Mouse (Mus musculus): ENCODE data around the gene Txndc11. TPM values are rescaled to one million over a fixed set of nuclear protein-coding genes. Genes with fewer than 3 reads are reported as not detected.
"Not testable (repeated sequence)": the region's sequence is repeated elsewhere in the genome, so short reads cannot be mapped to it uniquely, and the experiment has no call there.

Txndc11 gene
- polyA plus RNA-seq, 1 experiment from 2014 or later, result 34.6 TPM

- no peak for ATAC-seq (ENCODE audit: low FRiP score, low TSS enrichment)
- Histone ChIP-seq H3K36me3 (ENCODE audit: control insufficient read depth, insufficient read depth, low read length) (peaks cover 11% of the 10 kb centered on the region; the same call in 1 of the 2 replicates), H3K9ac (replicated peaks; ENCODE audit: low read length) (no peak overlapping the region), H3K9me3 (ENCODE audit: control insufficient read depth, low read length) (no peaks in the 10 kb centered on the region), H3K4me3 (replicated peaks; ENCODE audit: low read depth, low read length) (no peak overlapping the region), H3K4me2 (ENCODE audit: low read length) (no peak overlapping the region), H3K27me3 (ENCODE audit: control insufficient read depth, insufficient read depth, low read length) (no peaks in the 10 kb centered on the region), H3K4me1 (ENCODE audit: control insufficient read depth, insufficient read depth, low read length) (no peaks in the 10 kb centered on the region), H3K27ac (replicated peaks; ENCODE audit: low read depth, low read length) (no peak overlapping the region)
- no peak for DNase-seq
- WGBS, result 93% methylated on average over 2 of the region's 2 CpGs
Measured at GRCm38 (mm10) chr16:11166431-11166830, 32.0 kb upstream of the Txndc11 start.

- no peak overlapping the region for H3K27ac ChIP-seq (replicated peaks; ENCODE audit: low read depth, low read length)
- 78% methylated on average over 3 of the region's 3 CpGs for WGBS
Measured at GRCm38 (mm10) chr16:11164695-11165255, 30.3 kb upstream of the Txndc11 start.

GRCm38 (mm10) chr16:11157721-11158120 is 23.3 kb upstream of the Txndc11 start:
- not testable (repeated sequence) for H3K4me2 ChIP-seq (ENCODE audit: low read length); ATAC-seq (ENCODE audit: low FRiP score, low TSS enrichment); H3K9me3 ChIP-seq (ENCODE audit: control insufficient read depth, low read length); H3K4me1 ChIP-seq (ENCODE audit: control insufficient read depth, insufficient read depth, low read length); H3K4me3 ChIP-seq (replicated peaks; ENCODE audit: low read depth, low read length); DNase-seq; H3K27ac ChIP-seq (replicated peaks; ENCODE audit: low read depth, low read length); H3K27me3 ChIP-seq (ENCODE audit: control insufficient read depth, insufficient read depth, low read length); H3K9ac ChIP-seq (replicated peaks; ENCODE audit: low read length)
- 70% methylated on average over 1 of the region's 3 CpGs for WGBS
- H3K36me3 ChIP-seq (ENCODE audit: control insufficient read depth, insufficient read depth, low read length), result peaks cover 65% of the 10 kb centered on the region

More at GRCm38 (mm10) chr16:11164695-11165255, 30.3 kb upstream of the Txndc11 start:
- no peaks in the 10 kb centered on the region for H3K4me1 ChIP-seq (ENCODE audit: control insufficient read depth, insufficient read depth, low read length)
- H3K36me3 ChIP-seq (ENCODE audit: control insufficient read depth, insufficient read depth, low read length), result peaks cover 13% of the 10 kb centered on the region; the same call in 1 of the 2 replicates
- H3K4me2 ChIP-seq (ENCODE audit: low read length), result no peak overlapping the region
- no peak overlapping the region for H3K4me3 ChIP-seq (replicated peaks; ENCODE audit: low read depth, low read length)
- DNase-seq (no peak), ATAC-seq (ENCODE audit: low FRiP score, low TSS enrichment) (no peak)
- H3K27me3 ChIP-seq (ENCODE audit: control insufficient read depth, insufficient read depth, low read length), result no peaks in the 10 kb centered on the region
- H3K9ac ChIP-seq (replicated peaks; ENCODE audit: low read length), result no peak overlapping the region
- H3K9me3 ChIP-seq (ENCODE audit: control insufficient read depth, low read length), result no peaks in the 10 kb centered on the region

- Histone ChIP-seq H3K4me1 (ENCODE audit: control insufficient read depth, insufficient read depth, low read length) (no peaks in the 10 kb centered on the region), H3K4me2 (ENCODE audit: low read length) (no peak overlapping the region), H3K27me3 (ENCODE audit: control insufficient read depth, insufficient read depth, low read length) (no peaks in the 10 kb centered on the region), H3K27ac (replicated peaks; ENCODE audit: low read depth, low read length) (no peak overlapping the region), H3K4me3 (replicated peaks; ENCODE audit: low read depth, low read length) (no peak overlapping the region), H3K36me3 (ENCODE audit: control insufficient read depth, insufficient read depth, low read length) (peaks cover 69% of the 10 kb centered on the region), H3K9ac (replicated peaks; ENCODE audit: low read length) (no peak overlapping the region), H3K9me3 (ENCODE audit: control insufficient read depth, low read length) (no peaks in the 10 kb centered on the region)
- DNase-seq (no peak), ATAC-seq (ENCODE audit: low FRiP score, low TSS enrichment) (no peak)
Measured at GRCm38 (mm10) chr16:11154500-11154899, 20.1 kb upstream of the Txndc11 start.

- H3K27ac ChIP-seq (replicated peaks; ENCODE audit: low read depth, low read length), result not testable (repeated sequence)
- peak; percentile 24 for DNase-seq
Measured at GRCm38 (mm10) chr16:11143706-11144483, 9.4 kb upstream of the Txndc11 start.

GRCm38 (mm10) chr16:11133476-11134347 is 738 bp downstream of the Txndc11 start:
- peak overlapping the region; percentile 92 for H3K4me3 ChIP-seq (replicated peaks; ENCODE audit: low read depth, low read length)
- H3K4me2 ChIP-seq (ENCODE audit: low read length), result peak overlapping the region; percentile 62
- peak overlapping the region; percentile 90 for H3K27ac ChIP-seq (replicated peaks; ENCODE audit: low read depth, low read length)
- WGBS, result under 1% methylated on average over 34 of the region's 34 CpGs
- H3K9me3 ChIP-seq (ENCODE audit: control insufficient read depth, low read length), result no peaks in the 10 kb centered on the region
- peaks cover 22% of the 10 kb centered on the region for H3K4me1 ChIP-seq (ENCODE audit: control insufficient read depth, insufficient read depth, low read length)
- DNase-seq (no peak), ATAC-seq (ENCODE audit: low FRiP score, low TSS enrichment) (no peak)
- H3K36me3 ChIP-seq (ENCODE audit: control insufficient read depth, insufficient read depth, low read length), result peaks cover 20% of the 10 kb centered on the region
- no peaks in the 10 kb centered on the region for H3K27me3 ChIP-seq (ENCODE audit: control insufficient read depth, insufficient read depth, low read length)
- peak overlapping the region; percentile 91 for H3K9ac ChIP-seq (replicated peaks; ENCODE audit: low read length)

More at GRCm38 (mm10) chr16:11143706-11144483, 9.4 kb upstream of the Txndc11 start:
- H3K4me1 ChIP-seq (ENCODE audit: control insufficient read depth, insufficient read depth, low read length); H3K4me2 ChIP-seq (ENCODE audit: low read length); H3K4me3 ChIP-seq (replicated peaks; ENCODE audit: low read depth, low read length); H3K9me3 ChIP-seq (ENCODE audit: control insufficient read depth, low read length); H3K9ac ChIP-seq (replicated peaks; ENCODE audit: low read length); H3K27me3 ChIP-seq (ENCODE audit: control insufficient read depth, insufficient read depth, low read length); ATAC-seq (ENCODE audit: low FRiP score, low TSS enrichment): not testable (repeated sequence)
- peaks cover 78% of the 10 kb centered on the region for H3K36me3 ChIP-seq (ENCODE audit: control insufficient read depth, insufficient read depth, low read length)
- 17% methylated on average over 54 of the region's 56 CpGs for WGBS

- Histone ChIP-seq H3K9me3 (ENCODE audit: control insufficient read depth, low read length) (no peaks in the 10 kb centered on the region), H3K4me1 (ENCODE audit: control insufficient read depth, insufficient read depth, low read length) (peaks cover 22% of the 10 kb centered on the region), H3K9ac (replicated peaks; ENCODE audit: low read length) (peak overlapping the region; percentile 20; the same call in 1 of the 2 replicates), H3K4me3 (replicated peaks; ENCODE audit: low read depth, low read length) (peak overlapping the region; percentile 92), H3K4me2 (ENCODE audit: low read length) (peak overlapping the region; percentile 62), H3K36me3 (ENCODE audit: control insufficient read depth, insufficient read depth, low read length) (peaks cover 20% of the 10 kb centered on the region), H3K27me3 (ENCODE audit: control insufficient read depth, insufficient read depth, low read length) (no peaks in the 10 kb centered on the region), H3K27ac (replicated peaks; ENCODE audit: low read depth, low read length) (no peak overlapping the region)
- WGBS, result 26% methylated on average over 2 of the region's 2 CpGs
- no peak for DNase-seq
- ATAC-seq (ENCODE audit: low FRiP score, low TSS enrichment), result no peak
Measured at GRCm38 (mm10) chr16:11132839-11133238, 1.6 kb downstream of the Txndc11 start.

GRCm38 (mm10) chr16:11128301-11128700 is 6.1 kb downstream of the Txndc11 start:
- ATAC-seq (ENCODE audit: low FRiP score, low TSS enrichment) (no peak), DNase-seq (no peak)
- H3K9ac ChIP-seq (replicated peaks; ENCODE audit: low read length), result no peak overlapping the region
- 91% methylated on average over 11 of the region's 11 CpGs for WGBS
- H3K36me3 ChIP-seq (ENCODE audit: control insufficient read depth, insufficient read depth, low read length), result peaks cover 30% of the 10 kb centered on the region
- no peak overlapping the region for H3K27ac ChIP-seq (replicated peaks; ENCODE audit: low read depth, low read length)
- H3K9me3 ChIP-seq (ENCODE audit: control insufficient read depth, low read length), result no peaks in the 10 kb centered on the region
- H3K4me2 ChIP-seq (ENCODE audit: low read length), result no peak overlapping the region
- peaks cover 11% of the 10 kb centered on the region for H3K4me1 ChIP-seq (ENCODE audit: control insufficient read depth, insufficient read depth, low read length)
- no peak overlapping the region for H3K4me3 ChIP-seq (replicated peaks; ENCODE audit: low read depth, low read length)
- no peaks in the 10 kb centered on the region for H3K27me3 ChIP-seq (ENCODE audit: control insufficient read depth, insufficient read depth, low read length)

All from midbrain, embryonic 14.5 days (tissue).